Mouse (Mus musculus): ENCODE data around the gene Tas2r140.

Gene Tas2r140

GRCm38 (mm10) chr6:133055716-133056115, at the start of gene Tas2r140:
Tas2r140 (minus strand) TSS chr6:133055816.
- no peak for DNase-seq (ENCODE audit: low read depth, low spot score)

- DNase-seq (ENCODE audit: low read depth, low spot score), result no peak
Measured at GRCm38 (mm10) chr6:133104609-133104921, 48.9 kb upstream of the Tas2r140 start, which contains the start of gene Smim10l1. Smim10l1 (plus strand) TSS chr6:133104909.

- no peak for DNase-seq (ENCODE audit: low read depth, low spot score)
Measured at GRCm38 (mm10) chr6:133102430-133102829, 46.8 kb upstream of the Tas2r140 start.

- DNase-seq (ENCODE audit: low read depth, low spot score), result no peak
Measured at GRCm38 (mm10) chr6:133092226-133092625, 36.6 kb upstream of the Tas2r140 start.

GRCm38 (mm10) chr6:133037001-133037400, 18.6 kb downstream of the Tas2r140 start, which contains the start of gene Tas2r103:
Tas2r103 (minus strand) TSS chr6:133037101.
- no peak for DNase-seq (ENCODE audit: low read depth, low spot score)

All from A20 (cell line).